Mouse (Mus musculus) liver, adult (tissue): ENCODE data around the gene 2810004N23Rik.
A peak's percentile ranks its signal among the peaks of the same experiment; 100 is the strongest.

ENCODE experiments used
- GATA4 ChIP-seq: IDR thresholded peaks from 2 replicates; pipeline ENCODE4 v1.6.1; 2014; ENCODE audit warnings: mild to moderate bottlenecking, low read length; ENCODE audit not compliant: insufficient replicate concordance

2810004N23Rik gene

GRCm38 (mm10) chr8:124872690-124873089 lies 9.8 kb upstream of the 2810004N23Rik start:
- no peak for TF ChIP-seq GATA4

- no peak for TF ChIP-seq GATA4
Observed at GRCm38 (mm10) chr8:124872081-124872480, 9.2 kb upstream of the 2810004N23Rik start.

- TF ChIP-seq GATA4: no peak
Observed at GRCm38 (mm10) chr8:124871474-124871873, 8.6 kb upstream of the 2810004N23Rik start.

GRCm38 (mm10) chr8:124869708-124870107 lies 6.8 kb upstream of the 2810004N23Rik start:
- TF ChIP-seq GATA4: no peak

GRCm38 (mm10) chr8:124867126-124867525 lies 4.2 kb upstream of the 2810004N23Rik start:
- TF ChIP-seq GATA4: no peak

GRCm38 (mm10) chr8:124866669-124867068 lies 3.7 kb upstream of the 2810004N23Rik start:
- TF ChIP-seq GATA4: no peak

GRCm38 (mm10) chr8:124863729-124864128 lies 809 bp upstream of the 2810004N23Rik start:
- no peak for TF ChIP-seq GATA4

GRCm38 (mm10) chr8:124863163-124863677 lies 300 bp upstream of the 2810004N23Rik start:
- TF ChIP-seq GATA4: no peak

- TF ChIP-seq GATA4: no peak
Observed at GRCm38 (mm10) chr8:124860188-124860587, 2.7 kb downstream of the 2810004N23Rik start.

GRCm38 (mm10) chr8:124859466-124859865 lies 3.5 kb downstream of the 2810004N23Rik start:
- no peak for TF ChIP-seq GATA4

GRCm38 (mm10) chr8:124853511-124853910 lies 9.4 kb downstream of the 2810004N23Rik start:
- no peak for TF ChIP-seq GATA4

- no peak for TF ChIP-seq GATA4
Observed at GRCm38 (mm10) chr8:124845573-124845972, 17.3 kb downstream of the 2810004N23Rik start.

- no peak for TF ChIP-seq GATA4
Observed at GRCm38 (mm10) chr8:124845131-124845530, 17.8 kb downstream of the 2810004N23Rik start.

- TF ChIP-seq GATA4: no peak
Observed at GRCm38 (mm10) chr8:124841775-124842174, 21.1 kb downstream of the 2810004N23Rik start.

GRCm38 (mm10) chr8:124840900-124841299 lies 22.0 kb downstream of the 2810004N23Rik start:
- peak; percentile 68; the same call in 1 of the 2 replicates for TF ChIP-seq GATA4

GRCm38 (mm10) chr8:124839371-124839770 lies 23.5 kb downstream of the 2810004N23Rik start:
- no peak for TF ChIP-seq GATA4

- no peak for TF ChIP-seq GATA4
Observed at GRCm38 (mm10) chr8:124837956-124838355, 25.0 kb downstream of the 2810004N23Rik start.
